Mouse (Mus musculus): ENCODE results near the gene Smim17.

GRCm38 (mm10) chr7:6397996-6398975 lies at the start of gene Smim17:
- TF ChIP-seq CTCF (IDR thresholded peaks at IDR 0.05; ENCODE audit: low read depth) (no peak), EP300 (IDR thresholded peaks at IDR 0.05; ENCODE audit: low read depth) (no peak)

Data from liver, embryonic 14.5 days (tissue).